Mouse (Mus musculus): Measurements from ENCODE around the gene Eefsec.

GRCm38 (mm10) chr6:88262160-88262559 is 184.2 kb downstream of the Eefsec start:
- no peak for TF ChIP-seq CTCF (IDR thresholded peaks at IDR 0.05; ENCODE audit: low read depth)
- no peak for TF ChIP-seq EP300 (IDR thresholded peaks at IDR 0.05; ENCODE audit: low read depth)
